Mouse (Mus musculus) monocyte, adult 59 days (primary cell): ENCODE results near the gene Bpifc. TPM values are rescaled to one million over a fixed set of nuclear protein-coding genes. Genes with fewer than 3 reads are reported as not detected.

Experiments
- total RNA-seq, 2 experiments: library from RNA; stranded (reverse); gene quantifications; one replicate each; pipeline ENCODE4 v1.2.4; 2023

Gene Bpifc
- not detected for total RNA-seq

DNA sequence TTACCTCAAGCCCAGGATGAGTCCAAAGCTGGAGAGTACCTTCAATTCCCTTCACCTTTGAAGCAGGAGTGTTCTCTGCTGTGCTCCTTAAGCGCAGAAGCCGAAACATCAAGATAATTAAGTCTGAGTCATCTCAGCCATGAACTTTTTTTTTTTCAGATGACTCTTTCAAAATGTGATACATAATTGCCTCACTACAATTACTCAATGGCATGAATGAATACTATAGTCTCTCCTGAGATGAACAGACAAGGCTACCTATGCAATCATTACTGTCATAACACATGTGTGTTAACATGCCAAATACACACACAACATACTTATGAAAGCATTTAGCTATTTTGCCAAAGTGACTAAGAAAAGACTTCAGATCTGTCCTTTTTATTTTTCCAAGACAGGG is at the start of gene Bpifc:
TSS of gene Bpifc (minus strand) at position 115 of the 400 bp plus-strand sequence.

GRCm38 (mm10) chr10:86021749-86022473 is 10.2 kb upstream of the Bpifc start, which contains the start of gene Fbxo7:
Fbxo7 (plus strand) TSS chr10:86021972.

GRCm38 (mm10) chr10:85957464-85957950 is 54.2 kb downstream of the Bpifc start, which contains the start of gene Rtcb:
Rtcb (minus strand) TSS chr10:85957823.

DNA sequence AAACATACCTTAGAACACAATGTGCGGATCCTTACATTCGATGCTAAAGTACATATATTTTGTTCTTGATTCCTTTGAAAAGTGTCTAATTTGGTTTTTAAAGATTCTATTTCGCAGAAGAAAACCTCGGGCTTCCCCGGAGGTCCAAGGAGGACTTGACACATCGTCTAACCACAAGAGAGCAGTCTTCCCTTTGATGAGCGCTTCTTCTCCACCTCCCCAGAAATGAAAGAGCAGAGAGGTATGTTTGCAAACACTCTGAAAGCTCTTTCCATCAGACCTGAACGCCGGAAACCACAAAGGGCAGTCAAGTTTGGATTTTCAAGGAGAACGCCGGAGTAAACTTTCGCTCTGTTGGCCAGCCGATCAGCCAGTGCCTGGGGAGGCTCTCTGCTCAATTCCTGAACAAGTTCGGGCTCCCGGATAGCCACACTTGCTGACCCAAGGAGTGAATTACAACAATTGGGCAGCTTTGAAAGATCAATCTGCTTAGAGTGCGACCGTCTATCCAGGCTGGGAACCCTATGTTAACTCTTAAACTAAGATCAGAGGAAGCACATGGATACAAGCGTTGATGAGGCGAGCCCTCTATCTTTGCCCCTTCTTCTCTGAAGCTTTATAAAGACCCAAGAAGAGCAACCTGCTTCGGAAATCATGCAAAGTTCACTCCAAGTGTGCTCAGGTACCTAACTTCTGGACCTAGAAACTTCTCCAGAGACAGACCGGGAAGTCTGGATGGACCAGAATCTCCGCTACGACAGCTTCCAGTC is 83.8 kb downstream of the Bpifc start, which contains the start of gene Ascl4:
TSS of gene Ascl4 (plus strand) at position 6 of the 770 bp plus-strand sequence.

GRCm38 (mm10) chr10:85916498-85917309 is 95.0 kb downstream of the Bpifc start, which contains the start of gene Prdm4:
Prdm4 (minus strand) TSS chr10:85917142.

Other genes with a start within 250 kb of the Bpifc start
- 10 to 100 TPM; 13.9 to 15.2 TPM for gene Pwp1, start 182.4 kb downstream of the Bpifc start, total RNA-seq
- 10 to 100 TPM; 35.4 to 41.2 TPM for gene Prdm4, start 94.8 kb downstream of the Bpifc start, total RNA-seq
- gene Ascl4, start 84.2 kb downstream of the Bpifc start, total RNA-seq = not detected
- gene Rtcb, start 54.1 kb downstream of the Bpifc start, total RNA-seq = 10 to 100 TPM; 66.9 to 76.1 TPM
- gene Fbxo7, start 10.1 kb upstream of the Bpifc start, total RNA-seq = 10 to 100 TPM; 29.7 to 32.2 TPM